Mouse (Mus musculus): ENCODE measurements around the gene Prr22. TPM values are rescaled to one million over a fixed set of nuclear protein-coding genes. Genes with fewer than 3 reads are reported as not detected.
A peak's percentile ranks its signal among the peaks of the same experiment; 100 is the strongest.

Gene Prr22
- 3.3 and 4.1 TPM in 2 replicates for polyA plus RNA-seq (2012; rRNA removed)

GRCm38 (mm10) chr17:56769950-56770349, at the start of gene Prr22:
Prr22 (plus strand) TSS chr17:56770250.
- WGBS: 95% methylated on average over 5 of the region's 5 CpGs
- no peak for DNase-seq (ENCODE audit: low read depth, low spot score)

- 63% methylated on average over 5 of the region's 5 CpGs for WGBS
- no peak for DNase-seq (ENCODE audit: low read depth, low spot score)
Measured at GRCm38 (mm10) chr17:56722441-56722840, 47.6 kb upstream of the Prr22 start.

- WGBS: 78% methylated on average over 11 of the region's 11 CpGs
- DNase-seq (ENCODE audit: low read depth, low spot score): no peak
Measured at GRCm38 (mm10) chr17:56723419-56724161, 46.5 kb upstream of the Prr22 start.

- DNase-seq (ENCODE audit: low read depth, low spot score): no peak
- 26% methylated on average over 7 of the region's 7 CpGs for WGBS
Measured at GRCm38 (mm10) chr17:56727029-56727649, 42.9 kb upstream of the Prr22 start.

GRCm38 (mm10) chr17:56727659-56728058, 42.4 kb upstream of the Prr22 start:
- 17% methylated on average over 12 of the region's 12 CpGs for WGBS
- DNase-seq (ENCODE audit: low read depth, low spot score): no peak

- 17% methylated on average over 12 of the region's 12 CpGs for WGBS
- DNase-seq (ENCODE audit: low read depth, low spot score): no peak
Measured at GRCm38 (mm10) chr17:56728117-56728516, 41.9 kb upstream of the Prr22 start.

- WGBS: 24% methylated on average over 6 of the region's 6 CpGs
- DNase-seq (ENCODE audit: low read depth, low spot score): no peak
Measured at GRCm38 (mm10) chr17:56729151-56729550, 40.9 kb upstream of the Prr22 start.

- 77% methylated on average over 2 of the region's 2 CpGs for WGBS
- no peak for DNase-seq (ENCODE audit: low read depth, low spot score)
Measured at GRCm38 (mm10) chr17:56729656-56730055, 40.4 kb upstream of the Prr22 start.

GRCm38 (mm10) chr17:56736534-56736933, 33.5 kb upstream of the Prr22 start:
- no peak for DNase-seq (ENCODE audit: low read depth, low spot score)
- 41% methylated on average over 8 of the region's 8 CpGs for WGBS

GRCm38 (mm10) chr17:56738221-56738620, 31.8 kb upstream of the Prr22 start:
- 76% methylated on average over 10 of the region's 10 CpGs for WGBS
- DNase-seq (ENCODE audit: low read depth, low spot score): no peak

GRCm38 (mm10) chr17:56740118-56740787, 29.8 kb upstream of the Prr22 start:
- WGBS: 80% methylated on average over 17 of the region's 17 CpGs
- DNase-seq (ENCODE audit: low read depth, low spot score): no peak

- WGBS: 79% methylated on average over 17 of the region's 17 CpGs
- DNase-seq (ENCODE audit: low read depth, low spot score): no peak
Measured at GRCm38 (mm10) chr17:56740788-56741160, 29.3 kb upstream of the Prr22 start.

- WGBS: 38% methylated on average over 5 of the region's 5 CpGs
- no peak for DNase-seq (ENCODE audit: low read depth, low spot score)
Measured at GRCm38 (mm10) chr17:56744173-56744572, 25.9 kb upstream of the Prr22 start.

GRCm38 (mm10) chr17:56751404-56752072, 18.5 kb upstream of the Prr22 start:
- DNase-seq (ENCODE audit: low read depth, low spot score): no peak
- 62% methylated on average over 71 of the region's 71 CpGs for WGBS

- DNase-seq (ENCODE audit: low read depth, low spot score): no peak
- WGBS: 21% methylated on average over 15 of the region's 15 CpGs
Measured at GRCm38 (mm10) chr17:56753452-56753851, 16.6 kb upstream of the Prr22 start.

- WGBS: 26% methylated on average over 36 of the region's 36 CpGs
- no peak for DNase-seq (ENCODE audit: low read depth, low spot score)
Measured at GRCm38 (mm10) chr17:56754271-56755185, 15.5 kb upstream of the Prr22 start.

GRCm38 (mm10) chr17:56756703-56757399, 13.2 kb upstream of the Prr22 start:
- WGBS: 1% methylated on average over 51 of the region's 51 CpGs

GRCm38 (mm10) chr17:56757416-56758123, 12.5 kb upstream of the Prr22 start, which contains the start of gene Nrtn:
Nrtn (minus strand) TSS chr17:56757530.
- under 1% methylated on average over 47 of the region's 48 CpGs for WGBS
- DNase-seq (ENCODE audit: low read depth, low spot score): peak; percentile 66

More at GRCm38 (mm10) chr17:56756703-56757399, 13.2 kb upstream of the Prr22 start:
- no peak for DNase-seq (ENCODE audit: low read depth, low spot score)

All from large intestine, adult 2 months (tissue).